Mouse (Mus musculus): ENCODE results near the gene Polr2j. TPM values are rescaled to one million over a fixed set of nuclear protein-coding genes. Genes with fewer than 3 reads are reported as not detected.

The Polr2j gene
- polyA plus RNA-seq, 1 experiment = 139 TPM

DNA sequence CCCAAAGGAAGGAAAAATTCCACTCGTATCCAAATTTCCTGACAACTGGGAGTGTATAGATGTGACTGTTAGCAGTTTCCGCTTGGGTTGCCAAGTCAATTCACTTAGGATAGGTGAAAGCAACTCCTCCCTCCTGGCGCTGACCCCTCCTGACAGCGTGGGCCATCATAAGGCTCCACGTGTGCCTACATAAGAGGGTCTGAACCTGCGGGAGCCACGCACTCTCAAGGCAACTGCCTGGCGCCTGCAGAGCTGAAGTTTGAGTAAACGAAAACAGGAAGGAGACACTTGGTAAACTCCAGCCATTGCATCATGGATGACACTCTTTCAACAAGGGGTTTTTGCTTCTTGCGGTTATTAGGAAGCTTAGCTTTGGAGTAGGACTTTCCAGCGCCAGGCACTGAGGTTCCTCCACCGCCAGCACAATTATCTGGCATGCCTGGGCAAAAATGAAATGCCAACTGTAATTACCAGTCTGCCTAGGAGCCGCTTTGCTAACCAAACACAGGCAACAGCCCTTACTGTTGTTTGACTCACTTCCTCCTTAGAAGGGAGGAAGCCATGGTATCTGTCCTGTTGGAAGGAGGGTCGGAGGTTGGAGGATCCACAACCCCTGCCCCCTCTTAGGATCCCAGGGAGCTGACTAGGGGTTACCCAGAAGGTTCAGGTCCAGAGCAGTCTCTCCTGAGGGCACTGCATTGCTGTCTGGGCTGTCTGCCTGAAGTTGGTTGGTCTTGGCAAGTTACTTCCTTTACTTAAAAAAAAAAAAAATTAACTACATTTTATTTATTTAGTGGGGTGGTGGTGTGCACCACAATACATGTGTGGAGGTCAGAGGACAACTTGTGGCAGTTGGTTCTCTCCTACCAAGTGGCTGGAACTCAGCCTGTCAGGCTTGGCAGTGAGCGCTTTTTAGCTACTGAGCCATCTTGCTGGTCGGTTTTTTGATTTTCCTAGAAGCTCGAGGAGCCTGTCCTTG is 55.2 kb downstream of the Polr2j start:
- H3K4me2 ChIP-seq (ENCODE audit: low read depth) = peak overlapping the region; percentile 92
- H3K36me3 ChIP-seq (ENCODE audit: control insufficient read depth, insufficient read depth) = peaks cover 5% of the 10 kb centered on the region
- H3K79me2 ChIP-seq (ENCODE audit: control insufficient read depth, insufficient read depth) = peaks cover 10% of the 10 kb centered on the region
- no peaks in the 10 kb centered on the region for H3K27me3 ChIP-seq (ENCODE audit: control insufficient read depth, insufficient read depth, insufficient read length)
- H3K4me3 ChIP-seq = peak overlapping the region; percentile 67
- peak overlapping the region; percentile 32 for H3ac ChIP-seq (ENCODE audit: control insufficient read depth, insufficient read length)
- TF ChIP-seq MYOG (IDR thresholded peaks at IDR 0.05; ENCODE audit: control insufficient read depth in 1 of 3, insufficient read depth in 1 of 3, insufficient read length in 2 of 3, low read depth in 2 of 3) (no peak), E2F4 (IDR thresholded peaks at IDR 0.05; ENCODE audit: insufficient read depth) (no peak), MYOD1 (IDR thresholded peaks at IDR 0.05; ENCODE audit: control insufficient read depth in 1 of 3, insufficient read length in 2 of 3, low read depth in 2 of 3) (no peak), USF1 (IDR thresholded peaks at IDR 0.05; ENCODE audit: low read depth) (no peak), POLR2AphosphoS2 (IDR thresholded peaks at IDR 0.05; ENCODE audit: insufficient read length, low read depth) (peak; percentile 47), TCF3 (IDR thresholded peaks at IDR 0.05; ENCODE audit: insufficient read length, low read depth) (no peak), MAX (IDR thresholded peaks at IDR 0.05; ENCODE audit: low read depth) (peak; percentile 1), REST (IDR thresholded peaks at IDR 0.05; ENCODE audit: insufficient read depth, insufficient read length) (no peak), TCF12 (IDR thresholded peaks at IDR 0.05; ENCODE audit: insufficient read depth, poor library complexity, severe bottlenecking) (no peak), SRF (IDR thresholded peaks at IDR 0.05; ENCODE audit: control insufficient read depth, insufficient read length, low read depth) (no peak), CEBPB (IDR thresholded peaks at IDR 0.05; ENCODE audit: insufficient read depth, poor library complexity, severe bottlenecking) (peak; percentile 62; the same call in 1 of the 2 replicates), POLR2A (IDR thresholded peaks at IDR 0.05; ENCODE audit: insufficient read length, low read depth) (peak; percentile 51)

Other genes with a start within 250 kb of the Polr2j start
- gene Hspb1, start 228.7 kb upstream of the Polr2j start, polyA plus RNA-seq (2012; fragmentation: generic; extraction: Trizol) = 622 TPM
- gene Ywhag, start 182.0 kb upstream of the Polr2j start, polyA plus RNA-seq (2012; fragmentation: generic; extraction: Trizol) = 244 TPM
- 2.4 TPM for gene Ssc4d, start 142.1 kb upstream of the Polr2j start, polyA plus RNA-seq (2012; fragmentation: generic; extraction: Trizol)
- 0.11 TPM for gene Zp3, start 136.5 kb upstream of the Polr2j start, polyA plus RNA-seq (2012; fragmentation: generic; extraction: Trizol)
- 18.3 TPM for gene Dtx2, start 121.8 kb upstream of the Polr2j start, polyA plus RNA-seq (2012; fragmentation: generic; extraction: Trizol)
- gene Upk3b, start 78.1 kb upstream of the Polr2j start, polyA plus RNA-seq (2012; fragmentation: generic; extraction: Trizol) = not detected
- not detected for gene Upk3bl, start 62.1 kb upstream of the Polr2j start, polyA plus RNA-seq (2012; fragmentation: generic; extraction: Trizol)
- 26.9 TPM for gene Rasa4, start 32.7 kb upstream of the Polr2j start, polyA plus RNA-seq (2012; fragmentation: generic; extraction: Trizol)
- 31.7 TPM for gene Lrwd1, start 19.4 kb downstream of the Polr2j start, polyA plus RNA-seq (2012; fragmentation: generic; extraction: Trizol)
- gene Alkbh4, start 19.5 kb downstream of the Polr2j start, polyA plus RNA-seq (2012; fragmentation: generic; extraction: Trizol) = 6.7 TPM
- gene Orai2, start 54.1 kb downstream of the Polr2j start, polyA plus RNA-seq (2012; fragmentation: generic; extraction: Trizol) = 18.2 TPM
- gene Prkrip1, start 82.3 kb downstream of the Polr2j start, polyA plus RNA-seq (2012; fragmentation: generic; extraction: Trizol) = 58.4 TPM
- gene Sh2b2, start 129.9 kb downstream of the Polr2j start, polyA plus RNA-seq (2012; fragmentation: generic; extraction: Trizol) = 7.7 TPM